Mouse (Mus musculus): ENCODE measurements around the gene Axl. TPM values are rescaled to one million over a fixed set of nuclear protein-coding genes. Genes with fewer than 3 reads are reported as not detected.

The Axl gene
- total RNA-seq, 2 experiments from 2014 or later = 33.2 to 40.5 TPM

DNA sequence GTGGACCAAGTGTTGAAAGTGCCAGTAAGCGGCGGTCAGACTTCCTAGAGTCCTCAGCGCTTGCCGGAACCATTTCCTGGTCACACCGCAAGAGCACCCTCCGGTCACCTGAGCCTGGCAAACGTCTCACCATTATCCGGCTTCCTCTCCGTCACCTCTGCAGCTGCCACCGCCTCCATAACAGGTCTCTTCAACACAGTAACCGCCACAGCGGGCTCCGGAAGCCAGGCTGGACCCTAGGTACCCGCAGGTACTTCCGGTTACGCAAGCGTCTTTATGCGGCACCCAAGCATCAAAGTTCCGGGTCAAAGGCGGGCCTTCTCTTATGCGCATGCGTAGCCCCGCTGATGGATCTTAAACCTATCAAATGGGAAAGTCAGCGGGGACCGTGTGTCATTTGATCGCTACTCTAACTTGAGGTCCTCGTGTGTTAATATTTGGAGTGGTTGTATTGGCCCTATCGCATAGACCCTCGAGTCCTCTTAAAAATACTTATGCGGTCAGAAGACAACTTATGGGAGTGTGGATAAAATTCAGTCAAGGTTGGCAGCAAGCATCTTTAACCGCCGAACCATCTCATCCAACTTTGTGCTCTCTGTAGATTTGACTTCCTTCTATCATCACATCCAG lies 69.6 kb downstream of the Axl start, which contains the start of gene Ccdc97:
Gene Ccdc97 (minus strand): TSS at position 301 of the 630 bp plus-strand sequence.
- peak; percentile 91 to 93 for DNase-seq (ENCODE audit: extremely low spot score in 1 of 2, low spot score in 2 of 2)
- intact Hi-C loops (cut with DNase I) = loop anchor here (1.0 to 5.0 kb wide), 3 partner anchors 32 to 94 kb away; partner anchors contain the start of genes Hnrnpul1 and Tgfb1
- TF ChIP-seq CTCF (IDR thresholded peaks at IDR 0.05) = no peak

DNA sequence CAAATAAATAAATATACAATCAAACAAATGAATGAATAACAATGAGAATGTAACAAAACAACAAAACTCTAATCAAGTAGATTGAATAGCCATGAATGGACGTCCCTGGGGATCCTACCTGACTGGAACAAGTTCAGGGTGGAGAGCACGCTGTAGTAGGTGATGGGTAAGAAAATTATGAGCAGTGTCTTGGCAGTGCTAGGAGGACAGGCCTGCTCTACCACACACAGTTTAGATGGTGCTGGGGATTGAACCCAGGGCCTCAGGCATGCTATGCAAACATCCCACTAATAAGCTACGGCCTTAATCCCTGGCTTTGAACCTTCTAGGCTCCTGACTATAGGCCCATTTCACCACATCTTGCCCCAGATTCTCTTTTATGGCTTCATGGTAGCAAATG lies 71.0 kb downstream of the Axl start:
- Histone ChIP-seq H3K27ac (no peak overlapping the region), H3K4me3 (no peak overlapping the region)
- intact Hi-C loops (cut with DNase I) = loop anchor here (5.0 kb wide), 1 partner anchor 35 kb away; the partner anchor contains the start of gene Hnrnpul1
- DNase-seq (ENCODE audit: extremely low spot score in 1 of 2, low spot score in 2 of 2) = no peak
- TF ChIP-seq CTCF (IDR thresholded peaks at IDR 0.05) = no peak

More for the DNA sequence above, 69.6 kb downstream of the Axl start, which contains the start of gene Ccdc97:
- Histone ChIP-seq H3K27ac (peak within 1 kb of the TSS; percentile 93), H3K4me3 (peak within 1 kb of the TSS; percentile 71)

DNA sequence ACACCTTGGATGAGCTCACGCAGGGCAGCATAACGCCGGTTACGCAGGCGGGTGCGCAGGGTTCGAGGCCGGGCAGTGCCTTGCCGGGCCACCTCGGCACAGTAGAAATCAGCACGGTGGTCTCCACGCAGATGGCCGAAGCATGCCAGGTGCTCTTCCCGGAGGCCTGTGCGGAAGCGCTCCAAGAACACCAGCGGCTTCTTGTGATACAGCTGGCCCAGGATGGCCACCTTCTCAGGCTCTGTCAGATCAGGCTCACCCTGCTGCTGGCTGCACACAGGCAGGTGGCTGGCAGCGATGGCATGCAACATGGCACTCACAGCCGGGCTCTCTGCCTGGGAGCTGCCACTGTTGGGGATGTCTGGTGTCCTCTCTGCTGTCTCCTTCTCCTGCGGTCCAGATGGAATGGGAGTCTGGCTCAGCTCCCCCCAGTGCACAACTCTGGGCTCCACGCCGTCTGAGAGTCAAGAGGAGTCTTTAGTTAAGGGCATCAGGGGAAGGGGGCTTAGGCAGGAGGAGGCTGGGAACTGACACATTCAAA lies 72.7 kb downstream of the Axl start:
- Histone ChIP-seq H3K27ac (no peak overlapping the region), H3K4me3 (no peak overlapping the region)
- no peak for DNase-seq (ENCODE audit: extremely low spot score in 1 of 2, low spot score in 2 of 2)
- TF ChIP-seq CTCF (IDR thresholded peaks at IDR 0.05) = no peak
- intact Hi-C loops (cut with DNase I) = loop anchor here (5.0 kb wide), 1 partner anchor 36 kb away; the partner anchor contains the start of gene Hnrnpul1

DNA sequence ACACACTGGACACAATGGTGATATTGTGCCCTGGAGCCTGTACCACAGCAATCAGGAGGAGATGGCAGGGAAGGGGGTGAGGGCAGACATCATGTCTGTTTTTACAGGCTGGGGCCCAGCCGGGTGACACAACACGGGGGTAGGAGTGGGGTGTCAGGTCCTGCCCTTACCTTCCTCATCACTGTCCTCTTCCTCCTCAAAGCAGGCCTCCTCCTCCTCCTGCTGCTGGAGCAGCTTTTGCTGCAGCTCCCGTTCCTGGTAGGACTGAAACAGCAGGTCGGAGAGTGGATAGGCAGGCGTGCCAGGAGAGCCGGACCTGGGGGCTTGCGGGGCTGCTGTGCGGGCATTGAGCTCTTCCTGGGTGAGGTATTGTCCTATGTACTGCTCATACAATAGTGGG lies 73.9 kb downstream of the Axl start:
- no peak for DNase-seq (ENCODE audit: extremely low spot score in 1 of 2, low spot score in 2 of 2)
- H3K4me3 ChIP-seq = no peak overlapping the region
- no peak overlapping the region for H3K27ac ChIP-seq
- intact Hi-C loops (cut with DNase I) = no loop called here
- no peak for TF ChIP-seq CTCF (IDR thresholded peaks at IDR 0.05)

DNA sequence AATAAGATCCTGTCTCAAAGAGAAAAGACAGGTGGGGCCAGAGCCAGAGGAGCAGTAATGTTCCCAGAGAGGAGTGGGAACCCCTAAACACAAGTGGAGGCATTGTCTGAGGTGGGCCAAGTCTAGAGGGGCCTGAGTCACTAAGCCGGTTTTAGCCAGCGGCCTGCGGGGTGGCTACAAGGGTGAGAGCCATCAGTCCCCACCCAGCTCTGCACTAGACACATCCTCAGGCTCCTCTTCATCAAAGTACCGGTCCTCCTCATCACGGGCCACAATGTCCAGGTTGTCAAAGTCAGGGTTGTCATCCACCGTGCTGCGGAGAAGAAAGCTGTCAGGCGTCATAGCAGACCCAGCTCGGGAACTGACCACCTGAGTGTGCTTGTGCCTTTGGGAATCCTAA lies 75.7 kb downstream of the Axl start:
- intact Hi-C loops (cut with DNase I) = no loop called here
- DNase-seq (ENCODE audit: extremely low spot score in 1 of 2, low spot score in 2 of 2) = no peak
- TF ChIP-seq CTCF (IDR thresholded peaks at IDR 0.05) = no peak
- Histone ChIP-seq H3K27ac (peak overlapping the region; percentile 18; the same call in 1 of the 2 replicates), H3K4me3 (no peak overlapping the region)

DNA sequence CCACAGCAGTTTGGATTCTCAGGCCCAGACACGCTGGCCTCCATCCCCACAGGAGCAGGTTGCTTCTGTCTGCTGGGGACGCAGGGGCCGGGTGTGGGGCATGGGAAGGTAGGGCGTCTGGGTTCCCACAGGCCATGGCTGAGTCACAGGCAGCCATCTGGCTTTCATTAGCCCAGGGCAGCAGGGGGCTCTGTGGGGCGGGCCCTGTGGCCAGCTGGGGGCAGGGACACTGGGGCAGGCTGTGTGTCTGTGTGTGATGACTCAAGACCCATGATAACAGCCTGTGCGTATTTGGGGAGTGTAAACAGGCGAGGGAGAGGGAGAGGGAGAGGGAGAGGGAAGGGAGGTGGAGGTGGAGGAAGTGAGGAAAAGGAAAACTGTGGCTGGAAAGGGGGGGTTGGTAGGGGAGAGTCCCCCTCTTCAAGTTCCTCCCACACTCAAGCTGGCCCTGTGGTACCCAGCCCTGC lies 76.7 kb downstream of the Axl start:
- no peak for TF ChIP-seq CTCF (IDR thresholded peaks at IDR 0.05)
- intact Hi-C loops (cut with DNase I) = loop anchor here (2.0 kb wide), 1 partner anchor 35 kb away; no protein-coding TSS in a partner anchor
- H3K4me3 ChIP-seq = no peak overlapping the region
- peak; percentile 38 to 60 for DNase-seq (ENCODE audit: extremely low spot score in 1 of 2, low spot score in 2 of 2)
- peak overlapping the region; percentile 80 for H3K27ac ChIP-seq

DNA sequence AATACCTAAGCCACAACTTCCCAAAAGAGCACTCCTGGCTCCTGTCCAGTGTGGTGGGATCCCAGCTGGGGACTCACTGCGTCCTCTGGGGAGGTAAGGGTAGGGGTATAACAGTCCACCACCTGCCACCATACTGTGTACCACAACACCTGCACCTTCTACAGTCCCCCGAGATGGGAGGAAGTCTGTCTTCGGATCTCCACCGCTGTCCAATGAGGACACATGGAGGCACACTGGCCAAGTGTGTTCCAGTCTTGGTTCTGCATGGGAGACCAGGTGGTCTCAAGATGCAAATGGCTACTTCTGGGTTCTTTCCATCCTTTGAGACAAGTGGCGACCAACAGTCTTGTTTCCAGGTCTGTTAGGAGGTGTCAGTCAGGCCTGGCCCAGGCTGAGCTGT lies 77.3 kb downstream of the Axl start:
- DNase-seq (ENCODE audit: extremely low spot score in 1 of 2, low spot score in 2 of 2) = no peak
- Histone ChIP-seq H3K4me3 (no peak overlapping the region), H3K27ac (peak overlapping the region; percentile 80)
- intact Hi-C loops (cut with DNase I) = loop anchor here (2.0 kb wide), 1 partner anchor 34 kb away; no protein-coding TSS in a partner anchor
- TF ChIP-seq CTCF (IDR thresholded peaks at IDR 0.05) = no peak

DNA sequence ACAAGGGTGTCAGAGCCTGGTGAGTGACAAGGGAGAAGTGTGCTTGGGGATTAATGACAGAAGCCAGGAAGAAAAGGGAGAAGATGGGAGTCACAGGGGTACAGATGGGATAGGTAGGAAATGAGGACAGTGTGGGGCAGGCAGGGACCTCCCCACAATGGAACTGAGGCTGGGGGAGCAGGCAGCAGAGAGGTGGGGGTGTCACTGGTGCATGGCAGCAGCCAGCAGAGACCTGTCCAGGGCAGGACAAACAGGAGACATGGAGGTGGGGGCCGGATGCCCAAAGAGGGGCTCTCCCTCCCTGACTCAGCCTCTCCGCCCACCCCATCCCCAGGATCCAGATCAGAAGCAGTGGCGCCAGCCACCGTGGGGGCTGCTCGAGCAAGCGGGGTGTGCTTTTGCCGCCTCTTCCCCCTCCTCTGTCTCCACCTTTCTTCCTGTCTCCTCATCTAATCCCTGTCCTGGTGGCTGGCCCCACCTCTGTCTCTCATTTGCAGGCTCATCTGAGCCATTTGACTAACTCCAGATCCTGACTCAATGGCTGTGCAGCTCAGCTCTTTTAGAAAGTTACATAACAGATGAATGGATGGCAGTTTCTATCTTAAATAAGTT lies 77.9 kb downstream of the Axl start:
- H3K4me3 ChIP-seq = no peak overlapping the region
- intact Hi-C loops (cut with DNase I) = loop anchor here (2.0 kb wide), 1 partner anchor 34 kb away; no protein-coding TSS in a partner anchor
- H3K27ac ChIP-seq = peak overlapping the region; percentile 80
- TF ChIP-seq CTCF (IDR thresholded peaks at IDR 0.05) = no peak
- DNase-seq (ENCODE audit: extremely low spot score in 1 of 2, low spot score in 2 of 2) = peak; percentile 67 to 73

DNA sequence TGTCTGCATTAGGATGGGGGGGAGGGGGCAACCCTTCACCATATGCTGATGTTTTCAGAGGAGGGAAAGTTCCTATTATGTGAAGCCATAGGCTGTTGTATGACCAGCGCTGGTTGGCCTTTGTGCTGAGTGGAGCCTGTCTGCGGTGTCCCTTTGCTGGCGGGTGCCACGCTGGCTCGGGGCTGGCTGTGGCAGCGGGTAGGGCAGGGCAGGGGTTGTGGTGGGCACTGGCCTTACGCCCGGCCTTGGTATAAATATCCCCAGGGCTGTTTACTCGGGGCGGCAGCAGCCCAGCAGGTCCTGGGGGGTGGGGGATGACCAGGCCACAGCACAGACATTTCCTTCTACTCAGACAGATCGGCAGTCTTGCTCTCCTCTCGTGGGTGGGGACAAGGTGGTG lies 78.5 kb downstream of the Axl start:
- TF ChIP-seq CTCF (IDR thresholded peaks at IDR 0.05) = no peak

DNA sequence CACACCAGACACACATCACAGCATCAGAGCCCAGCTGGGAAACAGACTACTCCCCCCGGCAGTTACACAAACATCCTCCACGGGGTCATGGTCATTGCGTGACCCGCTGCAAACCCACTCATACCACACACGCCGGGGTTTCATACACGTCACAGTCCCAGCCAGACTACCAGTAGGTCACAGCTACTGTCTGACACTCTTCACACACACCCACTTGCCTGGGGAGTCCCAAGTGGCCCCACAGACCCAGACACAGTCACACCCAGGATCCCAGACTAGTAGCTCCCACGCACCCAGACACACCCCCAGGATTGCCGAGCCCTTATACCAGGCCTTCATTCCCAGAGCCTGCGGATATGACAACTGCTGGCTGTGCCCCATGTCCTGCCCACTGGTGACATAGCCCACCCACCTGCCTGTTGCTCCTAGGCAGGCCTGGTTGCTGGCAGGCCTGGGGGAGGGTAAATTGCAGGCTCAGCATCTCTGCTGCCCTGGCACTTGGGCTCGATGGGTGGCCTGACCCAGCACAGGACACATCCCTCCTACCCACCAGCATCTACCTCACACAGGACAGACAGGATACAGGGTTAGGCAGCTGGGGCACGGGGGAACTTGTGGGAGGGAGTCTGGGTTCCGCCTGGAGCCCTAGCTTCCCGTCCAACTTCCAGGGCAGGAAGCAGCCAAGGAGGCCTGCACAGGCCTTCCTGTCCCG lies 80.8 kb downstream of the Axl start:
- intact Hi-C loops (cut with DNase I) = no loop called here
- no peak for DNase-seq (ENCODE audit: extremely low spot score in 1 of 2, low spot score in 2 of 2)
- Histone ChIP-seq H3K4me3 (no peak overlapping the region), H3K27ac (peak overlapping the region; percentile 54)
- TF ChIP-seq CTCF (IDR thresholded peaks at IDR 0.05) = no peak

More for the DNA sequence above, 78.5 kb downstream of the Axl start:
- intact Hi-C loops (cut with DNase I) = loop anchor here (2.0 kb wide), 1 partner anchor 33 kb away; no protein-coding TSS in a partner anchor
- Histone ChIP-seq H3K4me3 (no peak overlapping the region), H3K27ac (peak overlapping the region; percentile 80)
- DNase-seq (ENCODE audit: extremely low spot score in 1 of 2, low spot score in 2 of 2) = peak in 1 of 2 experiments; percentile 54

Small RNA genes within 50 kb of the gene (microRNA-seq; reads per million reads assigned to microRNA genes)
- 0 reads per million in 2 experiments for gene Gm24865

Other genes with a start within 250 kb of the Axl start
- gene Ceacam2, start 248.8 kb downstream of the Axl start, total RNA-seq (2021) = under 1 TPM; 0.35 to 0.68 TPM
- gene Erich4, start 172.8 kb downstream of the Axl start, total RNA-seq (2021) = not detected
- gene Dmac2, start 169.3 kb downstream of the Axl start, total RNA-seq (2021) = 10 to 100 TPM; 51.0 to 55.7 TPM
- under 1 TPM; 0.65 to 0.68 TPM for gene B3gnt8, start 162.1 kb downstream of the Axl start, total RNA-seq (2021)
- 10 to 100 TPM; 32.9 to 33.9 TPM for gene Bckdha, start 129.7 kb downstream of the Axl start, total RNA-seq (2021)
- gene Exosc5, start 129.5 kb downstream of the Axl start, total RNA-seq (2021) = 10 to 100 TPM; 23.3 to 24.0 TPM
- 10 to 100 TPM; 20.7 to 29.4 TPM for gene Tmem91, start 113.5 kb downstream of the Axl start, total RNA-seq (2021)
- gene B9d2, start 107.9 kb downstream of the Axl start, total RNA-seq (2021) = 10 to 100 TPM; 21.3 to 25.9 TPM
- 10 to 100 TPM in 1 of 2 experiments, 1 to 10 TPM in 1; 7.3 to 10.7 TPM for gene Tgfb1, start 101.7 kb downstream of the Axl start, total RNA-seq (2021)
- 10 to 100 TPM; 65.4 to 66.5 TPM for gene Ccdc97, start 69.6 kb downstream of the Axl start, total RNA-seq (2021)
- 100 to 1,000 TPM in 1 of 2 experiments, 10 to 100 TPM in 1; 96.5 to 101 TPM for gene Hnrnpul1, start 33.9 kb downstream of the Axl start, total RNA-seq (2021)
- 1 to 10 TPM; 3.2 to 4.2 TPM for gene Cyp2s1, start 28.2 kb upstream of the Axl start, total RNA-seq (2021)
- under 1 TPM in 1 of 2 experiments, not detected in 1; 0.18 TPM for gene Cyp2b10, start 108.9 kb upstream of the Axl start, total RNA-seq (2021)

Data from left cerebral cortex, adult 2 months (tissue).